Mouse (Mus musculus) intestine, postnatal 0 days (tissue): ENCODE measurements around the gene Ppfia1. TPM values are rescaled to one million over a fixed set of nuclear protein-coding genes. Genes with fewer than 3 reads are reported as not detected.

Experiments
- ATAC-seq: fragments of 200-750 bp; cut with Nextera tagmentation; 2 replicates; pipeline ENCODE4 v1.8.0; 2017; ENCODE audit warnings: mild to moderate bottlenecking, moderate TSS enrichment, moderate library complexity
- H3K27ac ChIP-seq: fragments of 300-500 bp; sonication (generic); 2 replicates; pipeline ENCODE4 v1.5.1; 2014; ENCODE audit warnings: mild to moderate bottlenecking, low read depth, low read length, moderate library complexity
- H3K27me3 ChIP-seq: fragments of 300-500 bp; sonication (generic); replicated peaks from 2 replicates; pipeline ENCODE4 v1.6.1; 2014; ENCODE audit warnings: low read length, mixed read lengths; ENCODE audit not compliant: control insufficient read depth, insufficient read depth
- H3K36me3 ChIP-seq: fragments of 300-500 bp; sonication (generic); 2 replicates; pipeline ENCODE4 v1.6.1; 2014; ENCODE audit warnings: mild to moderate bottlenecking, moderate library complexity; ENCODE audit not compliant: control insufficient read depth, insufficient read depth
- H3K4me1 ChIP-seq: fragments of 300-500 bp; sonication (generic); replicated peaks from 2 replicates; pipeline ENCODE4 v1.6.1; 2014; ENCODE audit warnings: antibody characterized with exemption, low read length, mixed read lengths; ENCODE audit not compliant: control insufficient read depth, insufficient read depth
- H3K4me2 ChIP-seq: fragments of 300-500 bp; sonication (generic); replicated peaks from 2 replicates; pipeline ENCODE4 v1.6.1; 2014; ENCODE audit warnings: low read depth, mild to moderate bottlenecking, moderate library complexity
- H3K4me3 ChIP-seq: fragments of 300-500 bp; sonication (generic); 2 replicates; pipeline ENCODE4 v1.5.1; 2014; ENCODE audit warnings: low read depth, low read length
- H3K9ac ChIP-seq: fragments of 300-500 bp; sonication (generic); 2 replicates; pipeline ENCODE4 v1.6.1; 2014; ENCODE audit warnings: mild to moderate bottlenecking, low read depth, low read length
- H3K9me3 ChIP-seq: fragments of 300-500 bp; sonication (generic); 2 replicates; pipeline ENCODE4 v1.6.1; 2016; ENCODE audit warnings: mixed run types; ENCODE audit not compliant: control insufficient read depth
- CTCF ChIP-seq: sonication (generic); IDR thresholded peaks from 2 replicates; pipeline ENCODE4 v1.5.1; 2016; ENCODE audit warnings: low read depth, mild to moderate bottlenecking, control low read depth, antibody characterized with exemption, moderate library complexity
- WGBS: fragments of 180-500 bp; shearing (Covaris S2); extraction: QIAGEN DNeasy Blood & Tissue Kit; methylation state at CpG from one replicate; pipeline ENCODE4 v1.1.7; 2014; 5-methylcytosine and 5-hydroxymethylcytosine counted together
- polyA plus RNA-seq: library from polyadenylated mRNA; unstranded; fragments of >200 nt; fragmentation: Nextera tagmentation; extraction: Ambion mirVana; gene quantifications from 2 replicates; pipeline ENCODE4 v1.2.1, GENCODE M21; 2015

Gene Ppfia1
- polyA plus RNA-seq, 1 experiment from 2014 or later, result 15.2 TPM

GRCm38 (mm10) chr7:144441976-144442375 lies 111.6 kb downstream of the Ppfia1 start:
- no peak for ATAC-seq
- H3K4me1 ChIP-seq, result no peaks in the 10 kb centered on the region
- H3K9ac ChIP-seq, result no peak overlapping the region
- no peak overlapping the region for H3K4me3 ChIP-seq
- no peaks in the 10 kb centered on the region for H3K27me3 ChIP-seq
- TF ChIP-seq CTCF, result no peak
- H3K9me3 ChIP-seq, result no peaks in the 10 kb centered on the region
- WGBS, result 92% methylated on average over 4 of the region's 4 CpGs
- H3K27ac ChIP-seq, result no peak overlapping the region
- peaks cover 91% of the 10 kb centered on the region for H3K36me3 ChIP-seq
- H3K4me2 ChIP-seq, result no peak overlapping the region

GRCm38 (mm10) chr7:144441466-144441865 lies 112.1 kb downstream of the Ppfia1 start:
- Histone ChIP-seq H3K4me1 (no peaks in the 10 kb centered on the region), H3K36me3 (peaks cover 95% of the 10 kb centered on the region), H3K27ac (no peak overlapping the region), H3K4me3 (no peak overlapping the region), H3K9me3 (no peaks in the 10 kb centered on the region), H3K4me2 (no peak overlapping the region), H3K27me3 (no peaks in the 10 kb centered on the region), H3K9ac (no peak overlapping the region)
- no peak for TF ChIP-seq CTCF
- WGBS, result 91% methylated on average over 11 of the region's 11 CpGs
- no peak for ATAC-seq

- no peaks in the 10 kb centered on the region for H3K27me3 ChIP-seq
- no peak overlapping the region for H3K9ac ChIP-seq
- H3K4me2 ChIP-seq, result no peak overlapping the region
- 92% methylated on average over 7 of the region's 7 CpGs for WGBS
- peaks cover 78% of the 10 kb centered on the region for H3K36me3 ChIP-seq
- ATAC-seq, result no peak
- no peaks in the 10 kb centered on the region for H3K4me1 ChIP-seq
- no peaks in the 10 kb centered on the region for H3K9me3 ChIP-seq
- no peak for TF ChIP-seq CTCF
- no peak overlapping the region for H3K4me3 ChIP-seq
- H3K27ac ChIP-seq, result no peak overlapping the region
Measured at GRCm38 (mm10) chr7:144438811-144439210, 114.7 kb downstream of the Ppfia1 start.

GRCm38 (mm10) chr7:144432920-144433319 lies 120.6 kb downstream of the Ppfia1 start:
- Histone ChIP-seq H3K4me2 (no peak overlapping the region), H3K4me1 (no peaks in the 10 kb centered on the region), H3K27ac (no peak overlapping the region), H3K9me3 (no peaks in the 10 kb centered on the region), H3K36me3 (peaks cover 22% of the 10 kb centered on the region), H3K27me3 (no peaks in the 10 kb centered on the region), H3K4me3 (no peak overlapping the region), H3K9ac (no peak overlapping the region)
- WGBS, result 49% methylated on average over 2 of the region's 2 CpGs
- no peak for TF ChIP-seq CTCF
- ATAC-seq, result no peak

- H3K9me3 ChIP-seq, result no peaks in the 10 kb centered on the region
- no peaks in the 10 kb centered on the region for H3K27me3 ChIP-seq
- no peaks in the 10 kb centered on the region for H3K36me3 ChIP-seq
- H3K4me1 ChIP-seq, result no peaks in the 10 kb centered on the region
- no peak overlapping the region for H3K4me2 ChIP-seq
- ATAC-seq, result no peak
- H3K4me3 ChIP-seq, result no peak overlapping the region
- no peak overlapping the region for H3K27ac ChIP-seq
- WGBS, result 92% methylated on average over 3 of the region's 3 CpGs
- TF ChIP-seq CTCF, result peak; percentile 64
- H3K9ac ChIP-seq, result no peak overlapping the region
Measured at GRCm38 (mm10) chr7:144427460-144427859, 126.1 kb downstream of the Ppfia1 start.

Other genes with a start within 250 kb of the Ppfia1 start
- gene Cttn, start 82.7 kb downstream of the Ppfia1 start, polyA plus RNA-seq, result 123 and 146 TPM in 2 replicates
- gene Fadd, start 28.7 kb upstream of the Ppfia1 start, polyA plus RNA-seq, result 12.5 and 13.4 TPM in 2 replicates
- gene Ano1, start 198.2 kb upstream of the Ppfia1 start, polyA plus RNA-seq, result 9.0 and 9.3 TPM in 2 replicates